Mouse (Mus musculus): Measurements from ENCODE around the gene Tsku. TPM values are rescaled to one million over a fixed set of nuclear protein-coding genes. Genes with fewer than 3 reads are reported as not detected.

Gene Tsku
- polyA plus RNA-seq, 1 experiment from 2014 or later: 7.7 TPM

DNA sequence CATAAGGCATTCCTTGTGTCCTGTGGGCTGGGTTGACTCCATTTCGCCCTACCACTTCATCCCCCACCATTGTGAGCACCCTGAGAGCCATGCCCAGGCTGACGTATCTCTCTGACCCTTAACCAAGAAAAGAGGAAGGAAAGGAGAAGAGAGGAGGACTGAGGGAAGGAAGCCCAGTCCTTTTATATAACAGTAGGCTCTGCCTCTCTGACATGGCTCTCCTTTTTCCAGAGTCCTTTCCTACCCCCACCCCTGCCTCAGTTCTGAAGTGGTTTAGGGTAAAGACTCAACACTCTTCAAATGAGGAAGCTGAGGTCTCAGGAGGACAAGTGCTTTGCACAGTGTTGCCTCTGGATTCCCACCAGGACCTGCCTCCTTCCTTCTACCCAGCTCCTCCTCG, 27.1 kb downstream of the Tsku start:
- WGBS: 74% methylated on average over 3 of the region's 3 CpGs
- H3K27ac ChIP-seq: no peak overlapping the region
- H3K4me2 ChIP-seq: no peak overlapping the region
- no peak overlapping the region for H3K9ac ChIP-seq
- H3K4me1 ChIP-seq: no peaks in the 10 kb centered on the region
- H3K4me3 ChIP-seq (replicated peaks): no peak overlapping the region
- ATAC-seq (ENCODE audit: low FRiP score): no peak
- no peaks in the 10 kb centered on the region for H3K9me3 ChIP-seq
- no peaks in the 10 kb centered on the region for H3K36me3 ChIP-seq (replicated peaks)
- H3K27me3 ChIP-seq: no peaks in the 10 kb centered on the region; the same call in 1 of the 2 replicates

DNA sequence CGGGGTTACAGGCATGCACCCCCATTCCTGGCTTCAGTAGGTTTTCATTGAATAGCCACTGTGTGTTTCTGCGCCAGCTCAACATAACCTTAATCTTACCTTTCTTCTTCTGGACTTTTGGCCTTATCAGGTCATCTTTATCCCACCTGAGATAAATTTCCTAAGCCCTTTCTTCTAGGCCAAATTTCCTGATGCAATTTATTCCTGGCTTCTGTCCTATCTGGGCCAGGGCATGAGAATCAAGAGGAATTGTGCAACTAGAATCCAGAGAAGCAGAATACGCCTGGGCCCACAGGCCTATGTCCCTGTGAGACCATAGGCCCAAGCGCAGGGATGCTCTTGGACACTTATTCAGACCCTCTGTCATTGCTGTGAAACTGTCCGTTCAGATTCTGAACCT, 27.6 kb downstream of the Tsku start:
- no peak overlapping the region for H3K27ac ChIP-seq
- H3K4me2 ChIP-seq: no peak overlapping the region
- no peaks in the 10 kb centered on the region; the same call in 1 of the 2 replicates for H3K27me3 ChIP-seq
- H3K9me3 ChIP-seq: no peaks in the 10 kb centered on the region
- no peaks in the 10 kb centered on the region for H3K4me1 ChIP-seq
- ATAC-seq (ENCODE audit: low FRiP score): no peak
- H3K4me3 ChIP-seq (replicated peaks): no peak overlapping the region
- no peaks in the 10 kb centered on the region for H3K36me3 ChIP-seq (replicated peaks)
- no peak overlapping the region for H3K9ac ChIP-seq
- WGBS: 95% methylated on average over 5 of the region's 5 CpGs

DNA sequence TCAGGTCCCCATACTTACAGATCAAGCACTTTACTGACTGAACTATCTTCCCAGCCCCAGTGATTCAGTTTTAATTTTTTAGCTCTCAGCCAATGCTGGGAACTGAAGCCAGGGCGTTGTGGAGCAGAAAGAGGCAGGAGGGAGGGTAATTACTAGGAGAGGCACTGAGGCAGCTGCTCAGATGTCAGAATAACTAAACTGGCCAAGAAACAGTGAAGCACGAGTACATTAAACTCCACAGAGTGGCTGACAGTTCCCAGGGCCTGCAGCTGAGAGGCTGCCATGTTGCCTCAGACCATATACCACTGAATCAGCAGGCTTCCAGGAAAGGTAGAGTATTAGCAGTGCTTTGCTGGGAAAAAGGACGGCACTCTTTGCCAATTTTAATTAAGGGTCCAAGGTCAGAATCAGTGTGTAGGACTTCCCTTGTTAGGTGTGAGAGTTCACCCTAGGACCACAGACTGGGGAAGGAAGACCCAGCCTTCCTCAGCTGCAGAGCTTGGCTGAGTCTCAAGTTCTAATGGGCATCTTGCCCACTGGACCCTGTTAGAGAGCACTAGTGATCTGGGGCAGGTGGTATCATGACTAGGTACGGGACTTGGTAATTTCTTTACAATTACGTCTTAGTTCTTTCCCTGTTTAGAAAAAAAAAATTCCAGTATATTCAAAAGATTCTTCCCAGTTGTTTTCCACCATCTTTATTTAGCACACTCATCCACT, 28.3 kb downstream of the Tsku start:
- ATAC-seq (ENCODE audit: low FRiP score): no peak
- no peaks in the 10 kb centered on the region for H3K36me3 ChIP-seq (replicated peaks)
- H3K9me3 ChIP-seq: no peaks in the 10 kb centered on the region
- WGBS: 73% methylated on average over 5 of the region's 5 CpGs
- no peaks in the 10 kb centered on the region; the same call in 1 of the 2 replicates for H3K27me3 ChIP-seq
- no peaks in the 10 kb centered on the region for H3K4me1 ChIP-seq
- H3K27ac ChIP-seq: no peak overlapping the region
- no peak overlapping the region for H3K4me3 ChIP-seq (replicated peaks)
- no peak overlapping the region for H3K9ac ChIP-seq
- H3K4me2 ChIP-seq: no peak overlapping the region

DNA sequence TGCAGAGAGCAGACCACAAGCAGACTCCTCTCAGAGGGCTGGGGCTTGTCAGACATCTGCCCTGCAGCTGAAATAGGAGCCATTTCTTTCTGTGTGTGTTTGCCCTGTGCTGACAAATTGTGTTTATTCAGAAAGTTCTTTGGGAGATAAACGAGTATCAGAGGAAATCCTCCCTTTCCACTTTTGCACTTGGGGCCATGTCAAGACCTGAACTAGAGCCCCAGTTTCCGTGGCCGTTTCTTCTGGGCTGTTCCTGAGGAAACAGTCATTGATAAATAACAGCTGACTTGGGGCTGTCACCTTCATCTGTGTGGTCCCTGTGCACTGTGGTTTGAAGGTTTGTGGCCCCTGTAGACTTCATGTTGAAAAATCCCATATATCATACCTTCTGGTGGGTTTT, 29.2 kb downstream of the Tsku start:
- H3K4me3 ChIP-seq (replicated peaks): no peak overlapping the region
- H3K27me3 ChIP-seq: no peaks in the 10 kb centered on the region; the same call in 1 of the 2 replicates
- H3K27ac ChIP-seq: no peak overlapping the region
- no peak overlapping the region for H3K9ac ChIP-seq
- H3K4me1 ChIP-seq: no peaks in the 10 kb centered on the region
- no peaks in the 10 kb centered on the region for H3K36me3 ChIP-seq (replicated peaks)
- WGBS: 79% methylated on average over 3 of the region's 3 CpGs
- ATAC-seq (ENCODE audit: low FRiP score): no peak
- H3K9me3 ChIP-seq: no peaks in the 10 kb centered on the region
- no peak overlapping the region for H3K4me2 ChIP-seq

GRCm38 (mm10) chr7:98330375-98331002, 30.6 kb downstream of the Tsku start:
- H3K36me3 ChIP-seq (replicated peaks): no peaks in the 10 kb centered on the region
- no peaks in the 10 kb centered on the region for H3K9me3 ChIP-seq
- no peaks in the 10 kb centered on the region for H3K4me1 ChIP-seq
- no peak overlapping the region for H3K4me3 ChIP-seq (replicated peaks)
- H3K27ac ChIP-seq: no peak overlapping the region
- H3K27me3 ChIP-seq: peaks cover 4% of the 10 kb centered on the region; the same call in 1 of the 2 replicates
- ATAC-seq (ENCODE audit: low FRiP score): no peak
- 90% methylated on average over 2 of the region's 2 CpGs for WGBS
- no peak overlapping the region for H3K4me2 ChIP-seq
- H3K9ac ChIP-seq: no peak overlapping the region

- no peaks in the 10 kb centered on the region for H3K36me3 ChIP-seq (replicated peaks)
- H3K4me3 ChIP-seq (replicated peaks): no peak overlapping the region
- H3K27me3 ChIP-seq: peaks cover 4% of the 10 kb centered on the region; the same call in 1 of the 2 replicates
- H3K9ac ChIP-seq: no peak overlapping the region
- H3K4me1 ChIP-seq: no peaks in the 10 kb centered on the region
- no peaks in the 10 kb centered on the region for H3K9me3 ChIP-seq
- 87% methylated on average over 7 of the region's 7 CpGs for WGBS
- no peak for ATAC-seq (ENCODE audit: low FRiP score)
- no peak overlapping the region for H3K27ac ChIP-seq
- H3K4me2 ChIP-seq: no peak overlapping the region
These were observed 31.3 kb downstream of the Tsku start for GRCm38 (mm10) chr7:98329651-98330374.

- Histone ChIP-seq H3K9ac (no peak overlapping the region), H3K27ac (no peak overlapping the region), H3K9me3 (no peaks in the 10 kb centered on the region), H3K27me3 (peaks cover 4% of the 10 kb centered on the region; the same call in 1 of the 2 replicates), H3K4me2 (no peak overlapping the region), H3K4me1 (peaks cover 5% of the 10 kb centered on the region), H3K36me3 (replicated peaks) (no peaks in the 10 kb centered on the region), H3K4me3 (replicated peaks) (no peak overlapping the region)
- ATAC-seq (ENCODE audit: low FRiP score): no peak
- 48% methylated on average over 2 of the region's 2 CpGs for WGBS
These were observed 32.8 kb downstream of the Tsku start for GRCm38 (mm10) chr7:98328311-98328710.

GRCm38 (mm10) chr7:98326051-98326450, 35.1 kb downstream of the Tsku start:
- WGBS: 85% methylated on average over 7 of the region's 7 CpGs
- H3K9ac ChIP-seq: no peak overlapping the region
- no peak overlapping the region for H3K27ac ChIP-seq
- H3K4me1 ChIP-seq: peaks cover 7% of the 10 kb centered on the region
- no peak for ATAC-seq (ENCODE audit: low FRiP score)
- no peaks in the 10 kb centered on the region for H3K9me3 ChIP-seq
- no peak overlapping the region for H3K4me3 ChIP-seq (replicated peaks)
- peaks cover 4% of the 10 kb centered on the region; the same call in 1 of the 2 replicates for H3K27me3 ChIP-seq
- no peaks in the 10 kb centered on the region for H3K36me3 ChIP-seq (replicated peaks)
- H3K4me2 ChIP-seq: no peak overlapping the region

GRCm38 (mm10) chr7:98324228-98324627, 36.9 kb downstream of the Tsku start:
- Histone ChIP-seq H3K9ac (no peak overlapping the region), H3K4me3 (replicated peaks) (no peak overlapping the region), H3K27ac (no peak overlapping the region), H3K9me3 (no peaks in the 10 kb centered on the region), H3K4me2 (no peak overlapping the region), H3K27me3 (peaks cover 4% of the 10 kb centered on the region; the same call in 1 of the 2 replicates), H3K4me1 (peaks cover 7% of the 10 kb centered on the region), H3K36me3 (replicated peaks) (no peaks in the 10 kb centered on the region)
- WGBS: 81% methylated on average over 1 of the region's 1 CpGs
- ATAC-seq (ENCODE audit: low FRiP score): no peak

DNA sequence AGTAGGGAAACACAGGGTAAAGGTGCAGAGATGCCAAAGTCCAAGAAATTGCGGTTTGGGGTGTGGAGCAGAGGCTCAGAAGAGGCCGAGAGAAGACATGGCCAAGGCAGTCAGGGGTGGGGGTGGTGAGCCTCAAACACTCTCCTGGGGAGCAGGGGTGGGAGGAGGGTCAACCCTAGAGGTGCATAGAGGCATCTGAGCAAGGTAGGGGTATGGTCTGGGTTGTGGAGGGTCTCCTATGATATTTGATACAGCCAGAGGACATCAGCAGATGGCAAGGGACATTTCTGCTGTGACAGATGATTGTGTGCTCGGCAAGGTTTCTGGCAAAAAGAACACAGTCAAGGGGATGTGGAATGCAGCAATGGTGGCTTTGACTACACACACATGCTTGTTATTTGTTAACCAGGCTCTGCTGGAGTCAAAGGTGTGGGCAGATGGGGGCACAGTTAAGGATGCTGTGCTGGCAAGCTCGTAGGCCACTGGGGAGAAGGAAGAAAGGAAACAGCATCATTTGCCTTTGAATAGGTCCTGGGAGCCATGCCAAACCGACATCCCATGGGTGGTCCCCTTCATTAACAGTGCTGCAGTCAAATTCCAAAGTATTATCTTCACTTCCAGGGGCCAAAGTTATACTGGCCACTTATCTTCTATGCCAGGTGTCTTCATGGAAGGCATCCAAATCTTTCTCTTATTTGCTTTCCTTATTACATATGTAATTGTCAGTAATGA, 37.7 kb downstream of the Tsku start:
- H3K9ac ChIP-seq: no peak overlapping the region
- no peaks in the 10 kb centered on the region for H3K9me3 ChIP-seq
- H3K27me3 ChIP-seq: peaks cover 4% of the 10 kb centered on the region; the same call in 1 of the 2 replicates
- H3K4me1 ChIP-seq: peaks cover 7% of the 10 kb centered on the region
- H3K36me3 ChIP-seq (replicated peaks): no peaks in the 10 kb centered on the region
- peak; percentile 41; the same call in 1 of the 2 replicates for ATAC-seq (ENCODE audit: low FRiP score)
- H3K4me2 ChIP-seq: no peak overlapping the region
- H3K4me3 ChIP-seq (replicated peaks): no peak overlapping the region
- WGBS: 35% methylated on average over 5 of the region's 5 CpGs
- H3K27ac ChIP-seq: no peak overlapping the region

DNA sequence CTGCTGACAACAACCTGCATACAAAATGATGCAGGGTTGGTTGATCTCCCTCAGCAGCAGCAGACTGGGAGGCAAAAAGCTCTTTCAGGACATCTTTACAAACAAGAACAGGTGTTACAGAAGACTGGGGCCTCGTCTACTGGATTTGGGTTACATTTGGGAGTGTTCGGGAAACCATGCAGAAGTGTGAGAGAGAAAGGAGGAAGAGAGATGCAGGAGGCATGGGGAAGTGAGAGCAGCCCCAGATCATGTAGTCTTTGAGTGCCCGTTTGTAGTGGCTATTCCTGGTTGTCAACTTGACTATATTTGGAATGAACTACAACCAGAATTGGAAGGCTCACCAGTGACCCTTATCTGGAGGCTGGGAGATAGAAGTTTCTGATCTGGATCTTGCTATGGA, 38.7 kb downstream of the Tsku start:
- peaks cover 7% of the 10 kb centered on the region for H3K4me1 ChIP-seq
- peaks cover 4% of the 10 kb centered on the region; the same call in 1 of the 2 replicates for H3K27me3 ChIP-seq
- no peaks in the 10 kb centered on the region for H3K36me3 ChIP-seq (replicated peaks)
- no peak overlapping the region for H3K4me2 ChIP-seq
- no peak overlapping the region for H3K4me3 ChIP-seq (replicated peaks)
- WGBS: 80% methylated on average over 3 of the region's 3 CpGs
- H3K9ac ChIP-seq: no peak overlapping the region
- ATAC-seq (ENCODE audit: low FRiP score): no peak
- H3K27ac ChIP-seq: no peak overlapping the region
- H3K9me3 ChIP-seq: no peaks in the 10 kb centered on the region

- Histone ChIP-seq H3K9ac (no peak within 1 kb of the TSS), H3K4me1 (peaks cover 7% of the 10 kb centered on the region), H3K9me3 (no peaks in the 10 kb centered on the region), H3K36me3 (replicated peaks) (no peaks in the 10 kb centered on the region), H3K4me2 (no peak within 1 kb of the TSS), H3K27me3 (peaks cover under 1% of the 10 kb centered on the region; the same call in 1 of the 2 replicates), H3K4me3 (replicated peaks) (no peak within 1 kb of the TSS), H3K27ac (no peak within 1 kb of the TSS)
- no peak for ATAC-seq (ENCODE audit: low FRiP score)
- 87% methylated on average over 2 of the region's 2 CpGs for WGBS
These were observed 40.0 kb downstream of the Tsku start, which contains the start of gene Acer3 for GRCm38 (mm10) chr7:98321083-98321482. TSS of gene Acer3 (minus strand) at chr7:98321208.
